Mouse (Mus musculus) gastrocnemius, postnatal 25 days (tissue): ENCODE measurements around the gene Olfr453. TPM values are rescaled to one million over a fixed set of nuclear protein-coding genes. Genes with fewer than 3 reads are reported as not detected.
A peak's percentile ranks its signal among the peaks of the same experiment; 100 is the strongest.

Source experiments
- DNase-seq: peaks from one replicate; pipeline ENCODE4 v3.0.0; 2022
- long read RNA-seq, 2 experiments: library from polyadenylated mRNA; stranded (forward); transcript quantifications; one replicate each; pipeline ENCODE4 v2.0.0; 2021
- total RNA-seq, 2 experiments: library from RNA; stranded (reverse); gene quantifications; 1 replicate in 1 of 2; 2 replicates in 1 of 2; pipeline ENCODE4 v1.2.3; 2021

Gene Olfr453
- total RNA-seq: not detected
- long read RNA-seq, experiment 1: 0 reads
- long read RNA-seq, experiment 2: 0 reads

DNA sequence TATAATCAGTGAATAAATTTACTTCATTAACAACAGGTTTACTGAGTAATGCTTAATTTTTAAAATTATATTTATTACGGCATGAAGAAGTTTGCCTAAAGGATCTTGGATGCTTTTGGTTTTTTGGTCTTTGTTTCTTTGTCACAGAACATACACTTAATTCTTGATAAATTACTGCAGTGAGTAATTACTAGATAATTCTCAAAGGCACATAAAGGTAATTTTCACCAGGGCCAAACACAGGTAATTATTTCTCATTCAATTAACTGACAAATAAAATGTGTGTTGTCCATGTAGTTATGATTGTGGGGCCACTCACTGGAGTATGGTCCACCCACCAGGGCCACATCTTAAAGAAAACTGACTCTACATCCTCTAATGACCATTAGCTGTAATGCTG is at the start of gene Olfr453:
Olfr453 (plus strand) TSS at position 301 of the 400 bp plus-strand sequence.
- no peak for DNase-seq

DNA sequence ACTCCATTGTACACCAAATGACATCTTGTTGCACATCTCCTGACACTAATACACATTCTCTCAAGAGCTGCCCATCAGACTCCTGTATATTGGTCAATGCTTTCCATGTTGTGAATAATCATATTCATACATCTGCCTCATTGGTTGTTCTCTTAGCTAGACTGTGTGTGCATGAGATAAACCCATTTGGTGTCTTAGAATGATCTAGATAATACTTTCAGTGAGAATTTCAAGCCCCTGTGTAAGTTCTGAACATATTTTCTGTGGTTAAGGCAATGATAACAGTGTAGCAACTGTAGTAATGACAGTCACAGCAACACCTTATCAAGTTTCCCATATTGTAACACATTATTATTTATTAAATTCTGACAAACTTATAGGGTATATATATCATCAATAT is 49.4 kb upstream of the Olfr453 start:
- DNase-seq: no peak

DNA sequence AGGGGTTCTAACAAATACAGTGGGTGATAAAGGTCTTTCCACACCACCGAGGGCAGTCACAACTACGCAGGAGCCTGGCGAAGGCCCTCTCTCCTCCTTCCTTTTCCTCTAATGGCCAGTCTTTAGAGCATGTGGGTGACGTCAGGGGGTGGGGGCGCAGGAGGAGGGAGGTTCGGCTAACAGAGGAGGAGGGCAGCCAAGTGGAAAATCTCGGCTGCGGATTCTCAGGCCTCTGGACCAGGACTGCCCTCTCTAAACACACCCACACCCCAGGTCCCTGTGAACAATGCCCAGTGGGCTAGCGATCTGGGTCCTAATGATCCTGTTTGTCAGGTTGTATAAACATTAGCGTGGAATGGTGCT is 47.0 kb upstream of the Olfr453 start:
- DNase-seq: peak; percentile 80

DNA sequence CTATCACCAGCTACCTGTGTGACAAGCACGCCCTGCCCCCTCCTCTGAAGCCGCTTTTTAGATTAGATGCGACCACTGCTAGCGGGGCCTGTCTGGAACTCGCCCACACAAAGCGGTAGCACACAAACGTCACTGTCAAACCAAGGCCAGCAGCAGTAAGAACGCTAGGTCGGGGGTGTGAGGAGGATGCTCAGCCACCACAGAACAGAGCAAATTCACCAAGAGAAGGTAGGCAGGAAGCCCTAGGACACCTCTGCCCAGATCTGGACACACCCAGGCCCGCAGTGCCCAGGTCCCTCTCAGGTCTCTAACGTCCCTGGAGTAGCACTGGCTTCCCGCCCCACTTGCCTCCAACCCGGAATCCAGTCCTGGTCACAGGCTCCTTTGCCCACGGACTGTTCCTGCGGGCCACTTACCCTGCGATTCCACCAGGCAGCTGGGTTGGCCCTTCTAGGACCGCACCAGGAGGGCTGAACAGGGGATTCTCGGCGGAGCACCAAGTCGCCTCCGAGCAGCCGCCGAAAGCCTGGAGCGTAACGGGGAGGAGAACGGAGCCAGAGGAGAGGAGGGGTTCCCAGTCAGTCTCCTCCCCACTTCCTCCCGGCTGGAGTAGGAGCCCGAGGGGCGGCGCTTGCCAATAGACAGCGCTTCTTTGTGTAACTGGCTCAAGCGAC is 46.5 kb upstream of the Olfr453 start:
- DNase-seq: peak; percentile 81

DNA sequence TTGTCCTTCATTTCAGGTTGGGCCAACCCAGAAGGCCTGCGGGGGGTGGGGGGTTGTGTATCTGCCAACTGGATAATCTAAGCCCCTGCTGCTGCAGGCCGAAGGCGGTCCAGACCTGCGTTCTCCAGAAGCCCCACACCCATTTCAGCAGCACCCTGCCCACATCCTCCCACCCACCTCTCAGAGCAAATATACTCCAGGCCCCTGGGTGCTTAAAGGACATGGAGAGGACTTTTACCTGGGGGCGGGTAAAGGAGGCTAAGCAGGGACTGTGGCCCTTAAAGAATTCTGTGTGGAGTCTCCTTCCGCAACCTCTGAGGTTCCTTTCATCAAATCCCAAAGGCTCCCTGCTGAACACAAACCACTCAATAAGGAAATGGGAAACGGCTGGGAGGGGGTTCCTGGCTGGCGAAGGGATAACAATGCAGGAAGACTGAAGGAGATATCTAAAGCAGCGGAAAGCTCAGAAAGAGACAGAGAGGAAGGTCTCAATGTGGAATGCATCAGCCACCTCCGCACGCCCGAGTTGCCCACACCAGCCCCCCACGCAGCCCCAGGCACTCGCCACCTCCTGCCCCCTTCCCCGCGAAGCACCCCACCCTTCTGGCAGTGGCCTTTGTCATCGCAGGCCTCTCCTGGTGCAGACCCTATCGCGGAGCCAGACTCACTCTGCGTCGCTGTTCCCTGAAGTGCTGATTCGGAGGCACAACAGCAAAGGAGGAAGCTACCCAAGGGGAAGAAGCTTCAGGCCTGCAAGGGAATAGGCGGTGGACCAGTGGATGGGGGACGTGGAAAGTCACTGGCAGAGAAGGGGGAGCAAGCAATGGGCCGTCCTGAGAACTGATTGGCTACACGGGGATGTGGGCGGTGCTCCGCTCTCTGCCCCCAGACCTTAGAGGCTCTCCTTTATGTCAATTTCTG is 29.6 kb upstream of the Olfr453 start, which contains the start of gene Tcaf1:
Tcaf1 (minus strand) TSS at position 798 of the 921 bp plus-strand sequence.
- DNase-seq: peak; percentile 79

DNA sequence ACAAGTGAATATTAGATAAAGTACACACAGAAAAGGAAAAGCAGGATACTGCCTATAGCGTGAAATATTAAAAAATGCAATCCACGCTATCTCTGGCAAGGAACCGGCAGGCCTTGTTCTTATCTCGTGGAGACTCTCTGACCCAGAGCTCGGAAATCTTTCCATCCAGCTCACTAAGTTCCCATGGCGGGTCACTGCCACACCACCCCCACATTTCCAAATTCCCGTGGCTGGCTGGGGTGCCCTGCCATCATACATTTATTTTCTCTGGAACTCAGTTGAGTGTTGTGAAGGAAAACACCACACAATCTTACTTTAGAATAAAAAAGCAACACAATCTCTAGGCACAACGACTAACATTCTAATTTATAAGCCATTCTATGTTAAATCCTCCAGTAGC is 24.5 kb upstream of the Olfr453 start:
- DNase-seq: no peak

DNA sequence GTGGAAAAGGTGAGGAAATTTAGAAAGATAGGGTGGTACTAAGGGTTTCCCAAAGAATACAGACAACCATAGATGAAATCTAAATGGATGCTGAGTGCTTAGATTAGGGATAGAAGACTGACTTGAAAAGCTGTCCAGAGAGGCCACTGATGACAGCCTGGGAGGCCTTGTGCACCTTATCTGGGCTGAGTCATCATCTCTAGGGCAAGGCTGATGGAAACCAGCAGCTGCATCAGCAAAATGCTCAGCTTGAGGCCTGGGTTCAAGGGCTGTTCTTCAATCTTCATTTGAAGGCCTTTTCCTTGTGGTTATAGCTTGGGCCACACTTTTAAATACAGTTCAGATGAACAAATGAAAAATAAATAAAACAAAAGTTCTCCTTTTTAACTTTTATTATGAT is 21.2 kb upstream of the Olfr453 start:
- no peak for DNase-seq

DNA sequence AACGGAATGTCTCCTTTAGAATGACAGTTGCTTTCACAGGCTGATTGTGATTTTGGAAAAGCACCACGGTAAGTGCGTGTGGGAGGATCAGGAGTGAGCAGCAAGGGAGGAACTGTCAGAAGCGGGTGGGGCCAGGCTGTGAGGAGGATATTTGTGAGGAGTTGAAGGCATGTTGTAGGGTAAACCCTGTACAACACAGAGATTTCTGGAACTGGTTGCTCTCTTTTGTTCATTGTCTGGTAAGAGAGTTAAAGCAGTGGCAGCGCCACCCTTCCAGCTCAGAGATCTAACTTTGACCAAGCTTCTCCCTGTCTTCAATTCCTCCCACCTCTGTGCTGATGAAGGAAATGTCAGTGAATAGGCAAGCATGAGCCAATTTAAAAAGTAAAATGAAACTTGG is 3.1 kb downstream of the Olfr453 start:
- no peak for DNase-seq

DNA sequence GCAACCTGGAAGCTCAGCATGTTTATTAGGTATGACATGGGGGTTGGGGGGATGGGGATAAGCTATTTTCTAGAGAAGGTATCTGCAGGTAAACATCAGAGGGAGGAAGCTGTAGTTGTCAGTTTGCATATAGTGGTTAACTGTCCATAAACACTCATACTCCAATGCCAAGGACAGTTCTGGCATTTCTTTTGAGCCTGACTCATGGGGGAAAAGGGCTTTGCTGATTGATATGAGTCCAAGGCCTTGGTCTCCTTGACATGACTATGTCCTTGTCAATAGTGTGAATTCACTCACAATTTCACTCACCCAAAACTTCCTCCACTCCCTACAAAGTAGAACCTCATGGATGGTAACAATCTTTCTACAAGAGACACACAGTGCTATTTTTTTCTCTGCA is 8.7 kb downstream of the Olfr453 start:
- no peak for DNase-seq

DNA sequence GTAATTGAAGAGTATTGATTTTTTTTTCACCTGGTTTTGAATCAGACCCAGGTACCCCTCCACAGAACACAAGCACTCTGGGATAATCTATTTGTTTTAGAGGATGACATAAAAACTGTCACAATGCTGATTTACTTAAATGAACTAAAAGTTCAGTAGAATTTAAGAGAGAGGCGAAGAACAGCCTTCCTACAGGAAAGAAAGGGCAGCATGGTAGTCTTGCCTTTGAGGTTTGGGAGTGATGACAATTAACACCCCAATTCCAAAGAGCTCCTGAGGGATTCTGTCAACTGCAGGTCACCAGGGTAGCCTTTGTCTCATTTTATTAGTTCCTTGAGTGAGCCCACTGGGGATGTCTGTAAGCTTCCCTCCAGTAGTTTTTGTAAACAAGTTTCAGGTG is 16.9 kb downstream of the Olfr453 start, which contains the start of gene Olfr38:
Olfr38 (plus strand) TSS at position 301 of the 400 bp plus-strand sequence.
- DNase-seq: no peak

DNA sequence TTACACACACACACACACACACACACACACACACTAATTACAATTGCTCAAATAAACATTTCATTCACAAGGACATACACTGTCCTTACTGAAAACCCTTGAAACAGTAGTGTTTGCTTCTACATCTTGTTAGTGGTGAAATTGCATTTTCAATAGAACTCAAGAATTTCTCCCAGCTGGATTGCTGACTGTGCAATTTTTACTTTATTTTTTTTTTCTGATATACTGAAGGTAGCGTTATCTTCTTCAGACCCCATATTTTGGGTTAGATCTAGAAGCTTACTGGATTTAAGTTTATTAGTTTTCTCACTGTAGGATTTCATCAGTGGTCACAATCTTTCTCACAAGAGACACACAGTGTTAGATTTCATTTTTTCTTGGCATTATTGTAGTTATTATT is 37.9 kb downstream of the Olfr453 start:
- no peak for DNase-seq

DNA sequence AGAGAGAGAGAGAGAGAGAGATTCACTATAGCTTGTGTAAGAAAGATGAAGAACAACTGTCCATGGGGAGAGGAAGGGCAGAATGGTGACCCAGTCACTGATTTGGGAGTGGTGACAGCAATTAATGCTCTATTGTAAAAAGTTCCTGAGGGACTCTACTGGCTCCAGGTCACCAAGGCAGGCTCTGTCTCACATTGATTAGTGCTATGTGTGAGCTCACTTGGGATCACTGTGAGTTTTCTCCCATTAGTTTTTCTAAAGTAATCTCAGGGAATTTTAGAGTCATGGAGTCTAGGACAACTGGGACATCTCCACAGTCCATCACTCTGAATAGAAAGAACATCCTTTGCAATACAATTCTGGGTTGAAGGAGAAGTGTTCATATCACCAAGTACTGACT is 45.6 kb downstream of the Olfr453 start, which contains the start of gene Olfr452:
Olfr452 (plus strand) TSS at position 301 of the 400 bp plus-strand sequence.
- no peak for DNase-seq

DNA sequence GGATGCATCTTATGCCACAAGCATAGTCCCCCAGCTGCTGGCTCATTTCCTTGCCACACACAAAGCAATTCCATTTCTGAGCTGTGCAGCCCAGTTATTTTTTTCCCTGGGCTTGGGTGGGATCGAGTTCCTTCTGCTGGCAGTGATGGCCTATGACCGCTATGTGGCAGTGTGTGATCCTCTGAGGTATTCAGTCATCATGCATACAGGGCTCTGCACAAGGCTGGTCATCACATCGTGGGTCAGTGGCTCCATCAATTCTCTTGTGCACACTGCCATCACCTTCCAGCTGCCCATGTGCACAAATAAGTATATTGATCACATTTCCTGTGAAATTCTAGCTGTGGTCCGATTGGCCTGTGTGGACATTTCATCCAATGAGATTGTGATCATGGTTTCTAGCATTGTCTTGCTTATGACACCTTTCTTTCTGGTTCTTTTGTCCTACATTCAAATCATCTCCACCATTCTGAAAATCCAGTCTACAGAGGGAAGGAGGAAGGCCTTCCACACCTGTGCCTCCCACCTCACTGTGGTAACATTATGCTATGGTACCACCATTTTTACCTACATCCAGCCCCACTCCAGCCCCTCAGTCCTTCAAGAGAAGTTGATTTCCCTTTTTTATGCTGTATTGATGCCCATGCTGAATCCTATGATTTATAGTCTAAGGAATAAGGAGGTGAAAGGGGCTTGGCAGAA is 51.2 kb downstream of the Olfr453 start:
- no peak for DNase-seq

DNA sequence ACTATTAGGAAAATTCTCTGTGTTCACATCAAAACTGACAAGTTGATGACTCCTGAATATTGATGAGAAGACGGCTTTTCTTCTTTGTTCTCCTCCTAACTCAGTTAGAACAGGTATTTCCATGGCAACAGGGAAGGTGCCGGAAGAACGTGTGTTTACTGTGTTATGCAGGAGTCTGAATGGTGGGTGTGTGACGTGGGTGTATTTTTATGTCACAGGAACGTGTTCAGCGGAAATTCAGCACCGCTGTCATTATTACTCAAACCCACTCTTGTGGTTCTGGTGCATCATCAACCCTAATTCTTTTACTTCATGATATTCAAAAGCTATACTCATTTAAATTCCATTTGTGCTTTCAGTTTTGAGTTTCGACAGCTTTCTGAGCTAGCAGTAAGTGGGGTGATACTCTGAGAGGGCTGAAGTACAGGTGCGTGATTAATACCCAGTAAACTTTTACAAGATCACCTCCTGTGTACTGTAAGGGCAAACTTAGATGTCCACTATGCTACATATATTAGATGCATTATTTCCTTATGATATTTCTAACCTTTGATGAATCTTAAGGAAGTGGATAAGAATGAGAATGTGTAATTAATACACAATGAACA is 51.9 kb downstream of the Olfr453 start:
- no peak for DNase-seq

DNA sequence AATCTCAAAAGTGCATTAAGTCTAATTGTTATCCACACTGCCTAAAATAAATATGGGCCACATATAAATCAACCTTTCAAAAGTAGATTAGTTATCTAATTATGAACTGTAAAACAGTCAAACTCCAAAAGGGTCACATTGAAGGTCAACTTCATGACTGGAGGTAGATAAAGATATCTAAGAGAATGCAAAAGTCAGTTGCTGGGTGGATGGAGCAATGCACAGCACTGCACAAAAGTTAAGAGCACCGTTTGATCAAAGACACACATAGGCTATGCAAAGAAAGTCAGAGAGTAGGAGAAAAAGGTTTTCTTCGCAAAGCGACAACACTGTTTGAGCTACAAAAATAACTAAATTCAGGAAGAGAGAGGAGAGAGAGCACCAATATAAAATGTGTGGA is 55.8 kb downstream of the Olfr453 start:
- DNase-seq: no peak

Other genes starting within 250 kb of the Olfr453 start
- gene Olfr455, start 191.8 kb upstream of the Olfr453 start, total RNA-seq: not detected
- gene Tcaf3, start 141.7 kb upstream of the Olfr453 start, total RNA-seq: not detected
- gene Tcaf2, start 94.1 kb upstream of the Olfr453 start, total RNA-seq: 1 to 10 TPM; 2.4 to 4.3 TPM
- gene Tcaf1, start 29.3 kb upstream of the Olfr453 start, total RNA-seq: 10 to 100 TPM in 1 of 2 experiments, 1 to 10 TPM in 1; 9.0 to 12.9 TPM
- not detected for gene Olfr38, start 17.0 kb downstream of the Olfr453 start, total RNA-seq
- gene Olfr452, start 45.7 kb downstream of the Olfr453 start, total RNA-seq: not detected
- not detected for gene Olfr450, start 72.6 kb downstream of the Olfr453 start, total RNA-seq
- not detected for gene Olfr449, start 95.0 kb downstream of the Olfr453 start, total RNA-seq
- gene Olfr448, start 151.1 kb downstream of the Olfr453 start, total RNA-seq: not detected
- gene Olfr447, start 169.5 kb downstream of the Olfr453 start, total RNA-seq: not detected
- not detected for gene Olfr446, start 182.0 kb downstream of the Olfr453 start, total RNA-seq
- not detected for gene Olfr444, start 209.7 kb downstream of the Olfr453 start, total RNA-seq